Mouse (Mus musculus): ENCODE measurements at regions not wholly inside any gene's neighbourhood (a gene's known extent, or its start where the extent isn't known, plus 50 kb on each side); places are given as distances from the start of the nearest gene placed in this dataset.

DNA sequence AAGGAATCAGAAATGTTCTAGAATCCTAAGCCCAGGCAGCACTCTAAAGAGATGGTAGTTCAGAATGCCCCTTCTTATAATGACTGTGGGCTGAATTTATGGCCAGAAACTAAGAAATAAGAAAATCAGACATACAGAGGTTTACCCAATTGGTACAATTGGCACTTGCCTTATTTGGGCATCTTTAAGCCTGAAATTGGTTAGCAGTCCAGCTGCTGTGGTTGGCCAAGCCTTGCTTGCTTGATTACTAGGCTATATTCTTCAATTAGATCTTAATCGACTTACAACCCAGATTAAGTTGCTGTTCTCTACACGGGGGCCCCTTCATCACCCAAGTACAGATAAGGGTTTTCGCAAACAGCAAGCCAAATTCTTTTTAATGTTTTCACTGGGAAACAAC, 60.1 kb upstream of the Thbs1 start:
- no peaks in the 10 kb centered on the region for H3K27me3 ChIP-seq
- H3K27ac ChIP-seq: no peak overlapping the region
- no peaks in the 10 kb centered on the region for H3K4me1 ChIP-seq (replicated peaks)
- no peak overlapping the region for H3K9ac ChIP-seq
- no peak overlapping the region for H3K4me2 ChIP-seq
- H3K4me3 ChIP-seq: no peak overlapping the region
- H3K36me3 ChIP-seq: no peaks in the 10 kb centered on the region
- no peak for ATAC-seq (ENCODE audit: low FRiP score)
- WGBS: 94% methylated on average over 3 of the region's 3 CpGs
- H3K9me3 ChIP-seq: no peaks in the 10 kb centered on the region

DNA sequence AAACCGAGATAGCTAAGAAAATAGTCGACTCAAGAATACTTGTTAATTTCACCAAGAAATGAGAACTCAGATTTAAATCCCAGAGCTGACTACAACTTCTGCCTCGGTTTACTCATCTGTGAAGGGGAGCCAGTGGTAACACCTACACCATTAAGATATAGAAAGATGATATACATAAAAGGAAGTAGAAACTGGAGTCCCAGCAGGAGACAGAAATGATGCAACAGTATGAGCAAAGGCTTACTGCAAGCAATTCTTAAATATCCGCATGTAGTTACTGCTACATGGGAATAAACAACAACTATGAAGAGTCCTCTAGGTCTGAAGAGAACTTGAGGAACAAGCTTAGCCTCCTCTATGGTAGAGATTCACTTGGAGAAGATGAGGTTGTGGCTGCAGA, 58.2 kb upstream of the Thbs1 start:
- H3K36me3 ChIP-seq: no peaks in the 10 kb centered on the region
- H3K27ac ChIP-seq: no peak overlapping the region
- H3K4me1 ChIP-seq (replicated peaks): no peaks in the 10 kb centered on the region
- H3K9me3 ChIP-seq: no peaks in the 10 kb centered on the region
- no peak overlapping the region for H3K4me2 ChIP-seq
- H3K9ac ChIP-seq: no peak overlapping the region
- H3K27me3 ChIP-seq: no peaks in the 10 kb centered on the region
- ATAC-seq (ENCODE audit: low FRiP score): no peak
- 92% methylated on average over 4 of the region's 4 CpGs for WGBS
- H3K4me3 ChIP-seq: no peak overlapping the region

DNA sequence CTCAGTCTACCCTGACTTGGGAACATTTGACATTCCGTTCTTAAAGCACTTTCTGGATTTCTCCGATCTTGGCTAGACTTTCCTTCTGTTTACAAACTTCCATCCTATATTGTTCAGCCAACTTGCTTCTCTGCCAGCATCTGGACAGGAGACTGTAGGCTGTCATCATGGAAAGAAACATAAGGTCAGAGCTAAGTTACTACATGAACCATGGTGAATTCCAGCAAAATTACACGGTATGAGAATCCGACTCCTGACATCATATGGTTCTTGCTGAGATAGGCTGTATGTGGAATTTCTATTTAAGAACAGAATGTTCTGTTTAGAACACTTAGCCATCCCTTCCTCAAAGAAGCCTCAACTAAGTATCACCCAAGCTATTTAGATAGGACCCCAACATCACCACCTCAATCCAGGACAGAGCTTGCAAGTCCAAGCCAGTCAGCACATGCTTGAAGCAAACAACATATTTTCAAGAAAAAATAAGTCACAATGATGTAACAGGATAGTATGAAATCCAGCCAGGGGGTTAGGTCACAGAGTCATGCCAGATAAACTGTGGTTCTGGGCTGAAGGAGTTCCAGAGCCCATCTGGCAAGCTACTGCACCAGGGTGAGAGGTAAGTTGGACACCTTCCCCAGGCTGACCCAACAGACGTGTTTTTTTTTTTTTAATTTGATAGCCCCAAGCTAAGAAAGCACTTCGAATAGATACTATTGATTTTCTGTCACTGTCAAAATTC, 52.9 kb upstream of the Thbs1 start:
- Histone ChIP-seq H3K9ac (no peak overlapping the region), H3K4me1 (replicated peaks) (no peaks in the 10 kb centered on the region), H3K36me3 (no peaks in the 10 kb centered on the region), H3K27me3 (no peaks in the 10 kb centered on the region), H3K9me3 (no peaks in the 10 kb centered on the region), H3K4me3 (no peak overlapping the region), H3K27ac (no peak overlapping the region), H3K4me2 (no peak overlapping the region)
- ATAC-seq (ENCODE audit: low FRiP score): no peak
- WGBS: 89% methylated on average over 6 of the region's 6 CpGs

- Histone ChIP-seq H3K36me3 (no peaks in the 10 kb centered on the region), H3K4me1 (replicated peaks) (no peaks in the 10 kb centered on the region), H3K9ac (no peak overlapping the region), H3K4me2 (no peak overlapping the region), H3K27ac (no peak overlapping the region), H3K27me3 (no peaks in the 10 kb centered on the region), H3K4me3 (no peak overlapping the region), H3K9me3 (no peaks in the 10 kb centered on the region)
- 74% methylated on average over 5 of the region's 5 CpGs for WGBS
- no peak for ATAC-seq (ENCODE audit: low FRiP score)
Measured at GRCm38 (mm10) chr2:118061291-118061690, 50.4 kb upstream of the Thbs1 start.
